Mouse (Mus musculus) liver, adult 2 months (tissue): Measurements from ENCODE around the gene Ap2a2. TPM values are rescaled to one million over a fixed set of nuclear protein-coding genes. Genes with fewer than 3 reads are reported as not detected.

Source experiments
- DNase-seq: peaks from one replicate; pipeline ENCODE4 v3.0.0-alpha.2; 2011; ENCODE audit warnings: low read depth, low spot score; ENCODE audit errors: extremely low read depth
- H3K27ac ChIP-seq: fragments of 200-500 bp; replicated peaks from 2 replicates; pipeline ENCODE4 v1.5.1; 2012; ENCODE audit warnings: low read depth, mild to moderate bottlenecking, control low read depth, inconsistent platforms, low read length; ENCODE audit not compliant: insufficient read depth
- H3K27me3 ChIP-seq: fragments of 200-500 bp; 2 replicates; pipeline ENCODE4 v1.6.1; 2012; ENCODE audit warnings: mild to moderate bottlenecking, moderate library complexity, low read length, inconsistent platforms; ENCODE audit not compliant: control insufficient read depth, insufficient read depth
- H3K36me3 ChIP-seq: fragments of 200-500 bp; 2 replicates; pipeline ENCODE4 v1.6.1; 2012; ENCODE audit warnings: low read length, inconsistent platforms; ENCODE audit not compliant: control insufficient read depth, insufficient read depth
- H3K4me1 ChIP-seq: fragments of 200-500 bp; 2 replicates; pipeline ENCODE4 v1.6.1; 2011; ENCODE audit warnings: low read length; ENCODE audit not compliant: control insufficient read depth, insufficient read depth
- H3K4me3 ChIP-seq: fragments of 200-500 bp; 2 replicates; pipeline ENCODE4 v1.5.1; 2011; ENCODE audit warnings: low read depth, mild to moderate bottlenecking, control low read depth, low read length, moderate library complexity; ENCODE audit not compliant: insufficient read depth
- H3K79me2 ChIP-seq: fragments of 200-500 bp; 2 replicates; pipeline ENCODE4 v1.6.1; 2012; ENCODE audit warnings: inconsistent platforms, mild to moderate bottlenecking, low read length, moderate library complexity; ENCODE audit not compliant: control insufficient read depth, insufficient read depth
- H3K9ac ChIP-seq: fragments of 200-500 bp; 2 replicates; pipeline ENCODE4 v1.6.1; 2012; ENCODE audit warnings: low read depth, mild to moderate bottlenecking, control low read depth, inconsistent platforms, low read length
- CTCF ChIP-seq: fragments of 200-500 bp; IDR thresholded peaks from 2 replicates; pipeline ENCODE4 v1.5.1; 2011; ENCODE audit warnings: low read depth, low read length, control low read depth
- POLR2A ChIP-seq: fragments of 200-500 bp; IDR thresholded peaks from 2 replicates; pipeline ENCODE4 v1.6.1; 2011; ENCODE audit warnings: low read length, control low read depth; ENCODE audit not compliant: insufficient read depth; ENCODE audit errors: extremely low read depth
- WGBS: fragments of 180-500 bp; shearing (Covaris S2); methylation state at CpG from one replicate; pipeline ENCODE4 v1.1.7; 2018; 5-methylcytosine and 5-hydroxymethylcytosine counted together
- polyA plus RNA-seq: library from polyadenylated mRNA; depleted of rRNA; stranded (reverse); fragments of >200 nt; gene quantifications from 2 replicates; pipeline ENCODE4 v1.2.3, GENCODE M21; 2012
- total RNA-seq: library from RNA; depleted of rRNA; stranded (reverse); fragments of >200 nt; gene quantifications from 2 replicates; pipeline ENCODE4 v1.2.3, GENCODE M21; 2014

Ap2a2 gene
- total and polyA plus RNA-seq, 2 experiments = 37.9 to 42.2 TPM

GRCm38 (mm10) chr7:141609719-141610514, 47.9 kb downstream of the Ap2a2 start:
- Histone ChIP-seq H3K9ac (no peak overlapping the region), H3K36me3 (peaks cover 50% of the 10 kb centered on the region), H3K27me3 (no peaks in the 10 kb centered on the region), H3K27ac (no peak overlapping the region), H3K4me3 (no peak overlapping the region), H3K79me2 (no peaks in the 10 kb centered on the region; the same call in 1 of the 2 replicates), H3K4me1 (no peaks in the 10 kb centered on the region; the same call in 1 of the 2 replicates)
- peak; percentile 37 for DNase-seq
- TF ChIP-seq POLR2A (no peak), CTCF (no peak)
- WGBS = 74% methylated on average over 11 of the region's 11 CpGs

- Histone ChIP-seq H3K36me3 (peaks cover 51% of the 10 kb centered on the region), H3K27ac (no peak overlapping the region)
- WGBS = 74% methylated on average over 8 of the region's 8 CpGs
Measured at GRCm38 (mm10) chr7:141611711-141612370, 49.9 kb downstream of the Ap2a2 start.

GRCm38 (mm10) chr7:141612371-141612760, 50.4 kb downstream of the Ap2a2 start:
- no peak overlapping the region for H3K4me3 ChIP-seq
- 89% methylated on average over 18 of the region's 18 CpGs for WGBS

More at GRCm38 (mm10) chr7:141611711-141612370, 49.9 kb downstream of the Ap2a2 start:
- H3K4me1 ChIP-seq = no peaks in the 10 kb centered on the region; the same call in 1 of the 2 replicates
- no peak overlapping the region for H3K4me3 ChIP-seq
- no peak overlapping the region for H3K9ac ChIP-seq
- no peak for TF ChIP-seq CTCF
- no peak for TF ChIP-seq POLR2A
- H3K27me3 ChIP-seq = no peaks in the 10 kb centered on the region
- H3K79me2 ChIP-seq = no peaks in the 10 kb centered on the region; the same call in 1 of the 2 replicates
- no peak for DNase-seq

GRCm38 (mm10) chr7:141612791-141613190, 50.8 kb downstream of the Ap2a2 start:
- no peak for TF ChIP-seq POLR2A
- Histone ChIP-seq H3K9ac (no peak overlapping the region), H3K27ac (no peak overlapping the region)

More at GRCm38 (mm10) chr7:141612371-141612760, 50.4 kb downstream of the Ap2a2 start:
- no peak overlapping the region for H3K9ac ChIP-seq
- no peak for DNase-seq
- no peaks in the 10 kb centered on the region; the same call in 1 of the 2 replicates for H3K4me1 ChIP-seq
- H3K27ac ChIP-seq = no peak overlapping the region
- no peaks in the 10 kb centered on the region; the same call in 1 of the 2 replicates for H3K79me2 ChIP-seq
- H3K27me3 ChIP-seq = no peaks in the 10 kb centered on the region
- H3K36me3 ChIP-seq = peaks cover 51% of the 10 kb centered on the region
- no peak for TF ChIP-seq CTCF
- TF ChIP-seq POLR2A = no peak

GRCm38 (mm10) chr7:141614329-141614832, 52.4 kb downstream of the Ap2a2 start:
- H3K9ac ChIP-seq = no peak overlapping the region
- no peak for DNase-seq
- H3K27me3 ChIP-seq = no peaks in the 10 kb centered on the region
- no peaks in the 10 kb centered on the region; the same call in 1 of the 2 replicates for H3K79me2 ChIP-seq
- H3K27ac ChIP-seq = no peak overlapping the region
- no peaks in the 10 kb centered on the region; the same call in 1 of the 2 replicates for H3K4me1 ChIP-seq
- no peak overlapping the region for H3K4me3 ChIP-seq
- TF ChIP-seq POLR2A (no peak), CTCF (no peak)
- peaks cover 49% of the 10 kb centered on the region for H3K36me3 ChIP-seq
- 49% methylated on average over 5 of the region's 5 CpGs for WGBS

More at GRCm38 (mm10) chr7:141612791-141613190, 50.8 kb downstream of the Ap2a2 start:
- Histone ChIP-seq H3K27me3 (no peaks in the 10 kb centered on the region), H3K4me1 (no peaks in the 10 kb centered on the region; the same call in 1 of the 2 replicates), H3K4me3 (no peak overlapping the region), H3K36me3 (peaks cover 49% of the 10 kb centered on the region), H3K79me2 (no peaks in the 10 kb centered on the region; the same call in 1 of the 2 replicates)
- peak; percentile 24 for DNase-seq
- 59% methylated on average over 13 of the region's 13 CpGs for WGBS
